Mouse (Mus musculus): ENCODE data around the gene Btbd1. TPM values are rescaled to one million over a fixed set of nuclear protein-coding genes. Genes with fewer than 3 reads are reported as not detected.
"Not testable (repeated sequence)": the region's sequence is repeated elsewhere in the genome, so short reads cannot be mapped to it uniquely, and the experiment has no call there.

Gene Btbd1
- total RNA-seq, 2 experiments from 2014 or later: 118 to 123 TPM

- no peak for DNase-seq (ENCODE audit: low spot score in 2 of 2)
Observed at GRCm38 (mm10) chr7:81850171-81850570, 20.9 kb upstream of the Btbd1 start.

GRCm38 (mm10) chr7:81849633-81850032 is 20.4 kb upstream of the Btbd1 start:
- DNase-seq (ENCODE audit: low spot score in 2 of 2): no peak

GRCm38 (mm10) chr7:81849214-81849613 is 20.0 kb upstream of the Btbd1 start:
- no peak for DNase-seq (ENCODE audit: low spot score in 2 of 2)

DNA sequence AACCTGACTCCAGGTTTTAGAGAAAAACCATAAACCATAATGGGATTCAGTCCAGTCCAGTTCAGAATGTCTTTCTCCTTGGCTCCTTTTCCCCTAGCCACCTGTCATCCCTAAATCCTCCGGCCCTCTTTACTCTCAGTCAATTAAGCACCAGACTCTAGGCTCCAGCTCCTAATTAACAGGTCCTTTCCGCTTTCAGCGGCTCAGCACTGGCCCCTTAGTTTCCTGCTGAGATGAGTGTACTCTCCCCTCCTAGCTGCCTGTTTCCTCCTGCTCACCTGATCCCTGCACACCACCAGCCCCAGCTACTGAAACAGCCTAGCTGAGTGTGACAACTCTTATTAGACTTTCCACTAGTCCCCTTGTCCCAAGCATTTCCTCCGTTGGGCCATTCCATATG is 18.5 kb upstream of the Btbd1 start:
- DNase-seq (ENCODE audit: low spot score in 2 of 2): no peak

GRCm38 (mm10) chr7:81847010-81847409 is 17.8 kb upstream of the Btbd1 start:
- DNase-seq (ENCODE audit: low spot score in 2 of 2): no peak

DNA sequence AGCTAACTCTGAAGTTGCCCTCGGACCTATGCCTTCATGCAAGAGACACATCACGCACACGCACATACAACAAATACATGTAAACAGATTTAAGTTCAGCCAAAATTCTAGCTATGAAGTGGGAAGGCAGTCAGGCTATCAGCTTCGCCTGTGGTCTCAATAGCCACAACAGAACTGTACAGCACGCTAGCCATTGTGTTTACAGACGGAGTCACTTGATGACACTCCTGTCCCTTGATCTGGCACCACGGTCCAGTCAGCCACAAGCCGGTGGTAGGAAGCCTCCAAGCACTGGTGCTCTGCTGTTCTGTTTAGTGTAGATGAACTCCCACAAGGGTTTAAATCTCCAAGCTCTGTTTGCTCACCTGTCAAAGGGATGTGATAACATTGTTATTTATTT is 16.8 kb upstream of the Btbd1 start:
- no peak for DNase-seq (ENCODE audit: low spot score in 2 of 2)

DNA sequence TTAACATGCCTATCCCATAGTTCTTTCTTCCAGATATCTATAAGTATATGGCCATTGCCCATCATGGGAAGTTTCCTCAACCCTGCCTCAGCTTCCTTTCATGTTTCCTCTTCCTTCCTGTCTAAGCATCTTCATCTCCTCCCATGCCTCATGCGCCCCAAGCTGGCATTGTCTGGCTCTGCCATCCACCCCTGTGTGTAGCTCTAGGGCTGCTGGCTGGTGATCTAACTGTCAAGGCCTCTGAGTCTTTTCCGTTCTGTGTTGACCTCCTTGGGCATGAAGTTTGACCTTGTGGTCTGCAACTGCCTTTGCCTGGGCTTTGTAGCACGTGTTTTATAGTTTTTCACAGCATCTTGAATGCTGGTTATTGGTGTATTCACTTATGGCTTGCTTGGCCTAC is 16.1 kb upstream of the Btbd1 start:
- DNase-seq (ENCODE audit: low spot score in 2 of 2): no peak

- DNase-seq (ENCODE audit: low spot score in 2 of 2): no peak
Observed at GRCm38 (mm10) chr7:81844801-81845200, 15.6 kb upstream of the Btbd1 start.

DNA sequence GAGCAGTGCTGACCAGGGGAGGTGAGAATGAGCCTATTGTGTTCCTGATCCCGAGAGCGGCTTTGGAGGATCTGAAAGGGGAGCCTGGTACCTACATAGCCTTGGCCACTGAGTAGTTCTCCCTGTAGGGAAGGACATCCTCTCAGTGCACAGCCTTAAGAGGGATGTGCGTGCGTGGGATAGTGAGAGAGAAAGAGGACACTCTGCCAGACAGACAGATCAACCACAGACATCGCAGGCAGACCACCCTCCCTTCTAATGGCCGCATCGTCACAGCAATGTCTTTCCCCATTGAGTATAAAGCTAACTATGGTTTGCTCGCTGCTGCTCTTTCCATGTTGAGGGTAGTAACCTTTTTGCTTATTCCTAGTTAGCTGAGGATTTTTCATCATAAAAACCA is 14.7 kb upstream of the Btbd1 start:
- DNase-seq (ENCODE audit: low spot score in 2 of 2): no peak

GRCm38 (mm10) chr7:81842998-81843397 is 13.8 kb upstream of the Btbd1 start:
- DNase-seq (ENCODE audit: low spot score in 2 of 2): no peak

GRCm38 (mm10) chr7:81842141-81842540 is 12.9 kb upstream of the Btbd1 start:
- DNase-seq (ENCODE audit: low spot score in 2 of 2): no peak

DNA sequence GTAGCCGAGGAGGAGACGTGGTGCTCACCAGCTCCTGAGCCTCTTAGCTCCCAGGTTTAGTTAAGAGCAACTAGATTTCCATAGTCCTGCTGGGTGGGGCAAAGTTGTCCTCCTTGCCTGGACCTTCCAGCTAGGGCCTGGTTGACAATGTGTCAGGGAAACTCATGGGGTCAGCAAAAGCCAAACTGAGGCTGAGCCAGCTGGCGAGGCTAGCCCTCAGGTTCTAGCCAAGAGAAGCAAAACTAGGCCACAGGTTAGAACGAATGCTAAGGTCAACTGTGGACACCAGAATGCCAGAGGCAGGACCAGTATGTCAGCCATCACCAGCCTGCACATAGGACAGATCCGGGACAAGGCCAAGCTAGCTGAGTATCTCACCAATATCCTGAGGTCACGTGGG is 12.2 kb upstream of the Btbd1 start:
- no peak for DNase-seq (ENCODE audit: low spot score in 2 of 2)

DNA sequence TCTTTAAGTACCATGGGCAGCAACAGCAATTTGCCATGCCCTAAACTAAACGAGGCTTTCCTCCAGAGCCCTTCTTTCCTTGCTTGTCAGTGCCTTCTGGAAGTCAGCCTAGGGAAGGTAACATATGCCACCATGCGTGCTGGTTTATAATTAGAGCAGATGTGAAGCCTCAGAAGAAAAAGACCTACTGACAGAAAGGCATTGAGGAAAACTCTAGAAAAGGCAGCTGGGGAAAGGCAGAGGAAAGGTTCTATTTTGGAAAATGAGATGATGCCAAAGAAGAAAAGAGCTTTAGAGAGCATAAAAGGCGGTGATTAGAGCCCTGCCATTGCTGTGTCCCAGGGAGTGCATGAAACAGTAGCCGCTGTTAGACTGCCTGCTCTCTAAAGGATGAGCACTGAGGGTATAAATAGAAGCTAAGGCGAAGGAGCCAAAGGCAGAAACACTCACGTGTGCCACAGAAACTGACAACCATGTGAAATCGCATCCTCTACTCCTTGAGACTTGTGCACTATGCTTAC is 11.5 kb upstream of the Btbd1 start:
- DNase-seq (ENCODE audit: low spot score in 2 of 2): no peak

GRCm38 (mm10) chr7:81839746-81840145 is 10.5 kb upstream of the Btbd1 start:
- no peak for DNase-seq (ENCODE audit: low spot score in 2 of 2)

DNA sequence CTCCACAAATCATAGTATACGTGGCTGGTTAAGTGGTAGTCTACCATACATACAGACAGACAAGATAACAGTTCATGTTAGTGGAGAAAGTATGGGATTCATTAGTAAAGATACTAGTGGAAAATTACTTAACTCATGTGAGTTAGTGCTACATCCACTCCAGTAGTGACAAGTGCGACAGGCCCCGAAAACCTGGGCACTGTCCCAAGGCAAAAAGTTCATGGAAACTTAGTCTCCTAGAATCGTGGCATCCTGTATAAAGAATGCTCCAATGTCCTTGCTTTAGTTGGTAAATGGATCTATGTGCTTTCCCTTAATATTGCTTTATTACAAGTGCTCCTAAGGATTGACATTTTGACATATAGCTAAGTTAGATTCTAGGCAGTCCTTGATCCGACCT is 8.5 kb upstream of the Btbd1 start:
- not testable (repeated sequence) for DNase-seq (ENCODE audit: low spot score in 2 of 2)

GRCm38 (mm10) chr7:81835430-81835829 is 6.2 kb upstream of the Btbd1 start:
- no peak for DNase-seq (ENCODE audit: low spot score in 2 of 2)

DNA sequence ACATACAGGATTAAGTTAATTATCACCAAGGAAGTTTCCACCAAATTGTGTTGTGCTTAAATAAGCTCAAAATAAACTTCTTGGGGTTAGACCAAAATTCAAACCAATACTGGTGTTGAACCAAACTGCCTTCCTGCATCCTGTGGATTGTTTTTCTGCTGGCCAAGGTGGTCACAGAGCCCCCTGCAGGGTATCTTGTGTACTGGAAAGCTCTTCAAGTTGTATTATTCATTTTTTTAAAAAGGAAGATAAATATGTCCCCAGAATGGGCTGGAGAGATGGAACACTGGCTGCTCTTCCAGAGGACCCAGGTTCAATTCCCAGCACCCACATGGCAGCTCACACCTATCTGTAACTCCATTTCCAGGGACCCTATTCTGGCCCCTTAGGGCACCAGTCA is 5.6 kb upstream of the Btbd1 start:
- DNase-seq (ENCODE audit: low spot score in 2 of 2): no peak

DNA sequence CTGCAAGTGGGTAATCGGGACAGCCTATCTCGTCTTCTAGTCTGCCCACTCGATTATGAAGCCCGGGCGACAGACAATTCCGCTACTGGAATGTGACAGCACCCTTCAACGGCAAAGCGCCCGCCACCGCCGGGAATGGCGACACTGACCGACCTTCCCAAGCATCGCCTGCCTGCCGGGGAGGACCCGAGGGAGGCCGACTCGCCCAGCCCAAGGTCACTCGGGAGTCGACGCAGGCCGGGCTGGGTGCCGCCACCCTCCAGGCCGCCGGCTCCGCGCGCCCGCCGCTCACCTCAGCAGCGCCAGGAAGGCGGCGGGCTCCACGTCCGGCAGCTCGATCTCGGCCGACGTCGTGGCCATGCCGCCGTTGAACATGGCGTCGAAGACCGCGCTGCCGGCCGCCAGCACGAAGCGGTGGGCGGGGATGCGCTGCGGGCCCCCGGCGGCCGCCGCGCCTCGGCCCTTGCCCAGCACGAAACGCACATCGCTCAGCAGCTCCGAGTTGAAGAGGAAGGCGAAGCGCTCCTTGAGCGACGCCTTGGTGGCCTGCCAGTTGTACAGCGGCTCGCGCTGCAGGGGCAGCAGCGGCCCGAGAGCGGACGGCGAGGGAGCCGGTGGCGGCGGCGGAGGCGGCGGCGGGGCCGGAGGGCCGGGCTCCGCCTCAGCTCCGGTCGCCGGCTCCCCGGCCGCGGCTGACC is 401 bp downstream of the Btbd1 start:
- DNase-seq (ENCODE audit: low spot score in 2 of 2): peak; percentile 60 to 75

- DNase-seq (ENCODE audit: low spot score in 2 of 2): peak in 1 of 2 experiments; percentile 21
Observed at GRCm38 (mm10) chr7:81827806-81828667, 1.2 kb downstream of the Btbd1 start.

DNA sequence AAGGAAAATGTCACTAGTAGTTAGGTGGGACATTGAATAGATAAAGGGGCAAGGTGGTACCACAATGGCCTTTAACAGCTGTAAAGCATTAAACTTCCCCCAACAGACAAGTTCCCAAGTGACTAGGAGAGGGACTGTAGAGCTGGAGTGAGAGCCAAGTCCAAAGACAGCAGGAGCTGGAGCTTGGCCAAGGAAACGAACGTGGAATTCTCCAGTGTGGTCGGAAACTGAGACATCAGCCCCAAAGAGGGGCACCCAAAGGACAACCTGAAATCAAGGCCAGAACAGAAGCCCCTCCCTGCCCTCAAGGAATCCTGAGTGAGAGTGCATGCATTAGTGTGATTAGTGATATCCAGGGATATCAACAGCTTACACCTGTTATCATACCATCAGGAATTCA is 3.9 kb downstream of the Btbd1 start:
- DNase-seq (ENCODE audit: low spot score in 2 of 2): peak; percentile 22 to 35

DNA sequence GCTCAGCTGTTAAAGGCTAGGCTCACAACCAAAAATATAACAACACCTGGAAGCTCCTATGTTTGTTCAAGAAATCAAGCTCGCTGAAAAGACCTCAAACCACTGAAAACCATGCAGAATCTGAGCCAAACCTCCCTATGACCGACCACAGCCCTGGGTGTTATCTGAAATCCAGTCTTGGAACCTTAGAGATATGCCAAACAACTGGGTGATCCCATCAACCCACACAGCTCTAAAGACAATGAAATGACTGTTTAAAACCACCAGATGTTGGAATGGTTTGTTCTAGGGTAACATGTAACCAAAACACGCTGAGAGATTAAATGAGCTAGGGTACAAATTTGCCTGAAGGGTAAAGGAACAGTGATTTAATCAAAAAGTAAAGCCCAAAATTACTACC is 4.3 kb downstream of the Btbd1 start:
- DNase-seq (ENCODE audit: low spot score in 2 of 2): no peak

GRCm38 (mm10) chr7:81806067-81806466 is 23.2 kb downstream of the Btbd1 start:
- no peak for DNase-seq (ENCODE audit: low spot score in 2 of 2)
